Mouse (Mus musculus) lung, adult 2 months (tissue): ENCODE measurements around the gene Rictor.

Experiments used
- CTCF ChIP-seq: fragments of 200-500 bp; IDR thresholded peaks from 2 replicates; pipeline ENCODE4 v1.5.1; 2011; ENCODE audit warnings: mild to moderate bottlenecking, low read length, control low read depth; ENCODE audit not compliant: insufficient read depth
- POLR2A ChIP-seq: fragments of 200-500 bp; IDR thresholded peaks from 2 replicates; pipeline ENCODE4 v1.6.1; 2011; ENCODE audit warnings: low read depth, mild to moderate bottlenecking, control low read depth, low read length, borderline replicate concordance; ENCODE audit errors: extremely low read depth

DNA sequence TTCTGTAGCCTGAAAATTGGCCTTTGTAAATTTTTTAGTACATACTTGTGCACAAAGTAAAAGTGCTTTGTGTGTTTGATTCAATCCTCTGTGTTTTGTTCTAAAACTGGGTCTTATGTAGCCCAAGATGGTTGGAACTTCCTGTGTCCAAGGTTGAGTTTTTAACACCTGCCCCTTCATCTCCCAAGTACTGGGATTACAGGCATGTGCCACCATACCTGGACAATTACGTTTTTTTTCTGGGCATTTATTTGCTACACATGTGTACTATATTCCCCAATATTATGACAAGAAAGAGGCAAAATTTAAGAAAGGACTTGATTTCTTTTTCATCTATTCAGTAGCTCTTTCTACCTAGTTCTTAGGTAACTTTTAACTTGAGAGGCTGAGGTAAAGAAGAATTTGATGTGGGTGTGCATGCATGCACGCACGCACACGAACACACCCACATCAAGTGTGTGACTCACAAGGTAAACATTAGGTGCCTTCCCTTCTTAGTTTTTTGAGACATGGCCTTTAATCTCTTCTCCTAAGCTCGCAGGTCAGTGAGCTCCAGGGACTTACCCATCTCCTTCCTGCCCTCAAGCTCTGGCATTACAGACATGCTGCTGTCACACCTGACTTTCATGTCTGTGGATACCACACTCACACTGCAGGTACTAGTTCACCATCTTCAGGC, 18.1 kb downstream of the Rictor start:
- TF ChIP-seq POLR2A (no peak), CTCF (no peak)
